Mouse (Mus musculus): ENCODE data around the gene Faxc.

Faxc gene

GRCm38 (mm10) chr4:21930971-21931771 lies at the start of gene Faxc:
Gene Faxc, plus strand, starts transcription at chr4:21931329.
- DNase-seq (ENCODE audit: low spot score) = peak; percentile 52

- DNase-seq (ENCODE audit: low spot score) = no peak
These were observed 48.3 kb upstream of the Faxc start for GRCm38 (mm10) chr4:21882806-21883205.

- DNase-seq (ENCODE audit: low spot score) = no peak
These were observed 45.3 kb upstream of the Faxc start for GRCm38 (mm10) chr4:21885831-21886230.

GRCm38 (mm10) chr4:21931772-21932630 lies 872 bp downstream of the Faxc start:
- no peak for DNase-seq (ENCODE audit: low spot score)

- DNase-seq (ENCODE audit: low spot score) = no peak
These were observed 4.2 kb downstream of the Faxc start for GRCm38 (mm10) chr4:21935378-21935777.

- DNase-seq (ENCODE audit: low spot score) = no peak
These were observed 5.3 kb downstream of the Faxc start for GRCm38 (mm10) chr4:21936424-21936823.

- DNase-seq (ENCODE audit: low spot score) = no peak
These were observed 6.8 kb downstream of the Faxc start for GRCm38 (mm10) chr4:21937890-21938289.

GRCm38 (mm10) chr4:21944672-21945071 lies 13.5 kb downstream of the Faxc start:
- DNase-seq (ENCODE audit: low spot score) = no peak

- peak; percentile 26 for DNase-seq (ENCODE audit: low spot score)
These were observed 20.3 kb downstream of the Faxc start for GRCm38 (mm10) chr4:21951444-21951843.

GRCm38 (mm10) chr4:21952255-21952654 lies 21.1 kb downstream of the Faxc start:
- no peak for DNase-seq (ENCODE audit: low spot score)

- peak; percentile 54 for DNase-seq (ENCODE audit: low spot score)
These were observed 26.6 kb downstream of the Faxc start for GRCm38 (mm10) chr4:21957570-21958321.

- no peak for DNase-seq (ENCODE audit: low spot score)
These were observed 40.8 kb downstream of the Faxc start for GRCm38 (mm10) chr4:21971949-21972348.

- DNase-seq (ENCODE audit: low spot score) = no peak
These were observed 43.0 kb downstream of the Faxc start for GRCm38 (mm10) chr4:21974126-21974525.

GRCm38 (mm10) chr4:21980471-21980870 lies 49.3 kb downstream of the Faxc start:
- no peak for DNase-seq (ENCODE audit: low spot score)

- DNase-seq (ENCODE audit: low spot score) = no peak
These were observed 51.3 kb downstream of the Faxc start for GRCm38 (mm10) chr4:21982449-21982848.

- no peak for DNase-seq (ENCODE audit: low spot score)
These were observed 55.7 kb downstream of the Faxc start for GRCm38 (mm10) chr4:21986857-21987256.

- no peak for DNase-seq (ENCODE audit: low spot score)
These were observed 56.3 kb downstream of the Faxc start for GRCm38 (mm10) chr4:21987460-21987859.

- no peak for DNase-seq (ENCODE audit: low spot score)
These were observed 58.5 kb downstream of the Faxc start for GRCm38 (mm10) chr4:21989571-21990091.

GRCm38 (mm10) chr4:21990580-21991235 lies 59.6 kb downstream of the Faxc start:
- DNase-seq (ENCODE audit: low spot score) = no peak

- peak; percentile 25 for DNase-seq (ENCODE audit: low spot score)
These were observed 86.7 kb downstream of the Faxc start for GRCm38 (mm10) chr4:22017656-22018379.

GRCm38 (mm10) chr4:22018414-22018813 lies 87.3 kb downstream of the Faxc start:
- no peak for DNase-seq (ENCODE audit: low spot score)

All from urinary bladder, postnatal 14 days (tissue).